Mouse (Mus musculus) CH12F3 (cell line): ENCODE measurements around the gene Ptpn14.

ENCODE experiments used
- in situ Hi-C: fragments of 300-500 bp; cut with MboI; formaldehyde crosslinking; loops from 2 replicates; pipeline ENCODE4 v1.14.3; 2020; ENCODE audit warnings: low sequenced_read_pairs

Ptpn14 gene

GRCm38 (mm10) chr1:189923871-189924568 is 196.0 kb downstream of the Ptpn14 start:
- in situ Hi-C loops: no loop called here

- in situ Hi-C loops: loop anchor here (25.0 kb wide), 1 partner anchor 914 kb away; the partner anchor contains the start of gene Kctd3
Measured at GRCm38 (mm10) chr1:189926279-189926678, 198.2 kb downstream of the Ptpn14 start.
